Mouse (Mus musculus): Measurements from ENCODE around the gene Shc2.

The Shc2 gene

GRCm38 (mm10) chr10:79581501-79581900 lies 56.2 kb downstream of the Shc2 start:
- no peak for DNase-seq (ENCODE audit: low spot score in 2 of 2)

GRCm38 (mm10) chr10:79580811-79581210 lies 56.9 kb downstream of the Shc2 start:
- peak; percentile 45 to 78 for DNase-seq (ENCODE audit: low spot score in 2 of 2)

GRCm38 (mm10) chr10:79580356-79580755 lies 57.4 kb downstream of the Shc2 start:
- DNase-seq (ENCODE audit: low spot score in 2 of 2), result no peak

GRCm38 (mm10) chr10:79579781-79580180 lies 57.9 kb downstream of the Shc2 start:
- DNase-seq (ENCODE audit: low spot score in 2 of 2), result no peak

GRCm38 (mm10) chr10:79578891-79579290 lies 58.8 kb downstream of the Shc2 start:
- DNase-seq (ENCODE audit: low spot score in 2 of 2), result no peak

GRCm38 (mm10) chr10:79578276-79578675 lies 59.4 kb downstream of the Shc2 start:
- no peak for DNase-seq (ENCODE audit: low spot score in 2 of 2)

- DNase-seq (ENCODE audit: low spot score in 2 of 2), result no peak
Measured at GRCm38 (mm10) chr10:79577376-79577775, 60.3 kb downstream of the Shc2 start.

GRCm38 (mm10) chr10:79575754-79576153 lies 62.0 kb downstream of the Shc2 start:
- no peak for DNase-seq (ENCODE audit: low spot score in 2 of 2)

- no peak for DNase-seq (ENCODE audit: low spot score in 2 of 2)
Measured at GRCm38 (mm10) chr10:79574796-79575195, 62.9 kb downstream of the Shc2 start.

- no peak for DNase-seq (ENCODE audit: low spot score in 2 of 2)
Measured at GRCm38 (mm10) chr10:79574350-79574749, 63.4 kb downstream of the Shc2 start.

- no peak for DNase-seq (ENCODE audit: low spot score in 2 of 2)
Measured at GRCm38 (mm10) chr10:79573611-79574010, 64.1 kb downstream of the Shc2 start.

- DNase-seq (ENCODE audit: low spot score in 2 of 2), result no peak
Measured at GRCm38 (mm10) chr10:79571314-79571713, 66.4 kb downstream of the Shc2 start.

- DNase-seq (ENCODE audit: low spot score in 2 of 2), result no peak
Measured at GRCm38 (mm10) chr10:79569921-79570320, 67.8 kb downstream of the Shc2 start.
